Mouse (Mus musculus): ENCODE measurements at regions not wholly inside any gene's neighbourhood (a gene's known extent, or its start where the extent isn't known, plus 50 kb on each side); places are given as distances from the start of the nearest gene placed in this dataset.
A peak's percentile ranks its signal among the peaks of the same experiment; 100 is the strongest.

DNA sequence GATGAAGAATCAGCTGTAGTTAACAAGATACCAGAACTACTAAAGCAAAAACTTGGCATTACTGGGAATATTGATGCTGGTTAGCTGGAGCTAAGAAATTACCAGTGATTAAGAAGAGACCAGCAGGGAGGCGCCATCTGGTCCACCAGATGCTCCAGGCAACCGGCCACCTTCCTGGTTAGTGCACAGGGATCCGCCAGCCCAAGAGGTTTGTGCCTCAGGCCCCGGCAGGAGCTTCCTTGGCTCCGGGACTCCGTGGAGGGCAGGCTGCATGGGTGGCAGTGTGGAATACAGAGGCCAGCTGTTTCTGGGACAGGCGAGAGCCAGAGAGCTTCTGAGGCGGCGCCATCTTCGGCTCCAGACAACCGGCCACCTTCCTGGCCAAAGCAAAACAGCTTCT lies 502.0 kb downstream of the 4931400O07Rik start:
- peak; percentile 23 for DNase-seq (ENCODE audit: low read depth, low spot score)

All from brain, adult 2 months (tissue).